Mouse (Mus musculus) liver, postnatal 0 days (tissue): ENCODE data around the gene Grid1.

ENCODE experiments used
- CTCF ChIP-seq: sonication (generic); IDR thresholded peaks from 2 replicates; pipeline ENCODE4 v1.5.1; 2016; ENCODE audit warnings: antibody characterized with exemption, low read depth
- EP300 ChIP-seq: IDR thresholded peaks from 2 replicates; pipeline ENCODE4 v1.6.1; 2016; ENCODE audit warnings: antibody characterized with exemption, low read depth, mild to moderate bottlenecking

- TF ChIP-seq EP300: no peak
- no peak for TF ChIP-seq CTCF
Measured at GRCm38 (mm10) chr14:34921265-34921664, 101.4 kb downstream of the Grid1 start.
